Mouse (Mus musculus) kidney, postnatal 0 days (tissue): ENCODE data around the gene Iqgap1. TPM values are rescaled to one million over a fixed set of nuclear protein-coding genes. Genes with fewer than 3 reads are reported as not detected.

Experiments
- ATAC-seq: fragments of 200-750 bp; cut with Nextera tagmentation; replicated peaks from 2 replicates; pipeline ENCODE4 v1.8.0; 2017; ENCODE audit warnings: low read depth, moderate number of reproducible peaks, moderate TSS enrichment, moderate library complexity; ENCODE audit not compliant: low FRiP score
- DNase-seq: peaks from one replicate; pipeline ENCODE4 v3.0.0-alpha.2; 2016; ENCODE audit warnings: low spot score
- H3K27ac ChIP-seq: fragments of 300-500 bp; sonication (generic); 2 replicates; pipeline ENCODE4 v1.5.1; 2014; ENCODE audit warnings: mild to moderate bottlenecking
- H3K27me3 ChIP-seq: fragments of 300-500 bp; sonication (generic); 2 replicates; pipeline ENCODE4 v1.6.1; 2014; ENCODE audit warnings: low read length, mixed read lengths; ENCODE audit not compliant: insufficient read depth
- H3K36me3 ChIP-seq: fragments of 300-500 bp; sonication (generic); 2 replicates; pipeline ENCODE4 v1.6.1; 2014; ENCODE audit warnings: low read length, mixed read lengths; ENCODE audit not compliant: insufficient read depth
- H3K4me1 ChIP-seq: fragments of 300-500 bp; sonication (generic); replicated peaks from 2 replicates; pipeline ENCODE4 v1.6.1; 2014; ENCODE audit warnings: antibody characterized with exemption, low read length, mixed read lengths; ENCODE audit not compliant: insufficient read depth
- H3K4me2 ChIP-seq: fragments of 300-500 bp; sonication (generic); 2 replicates; pipeline ENCODE4 v1.6.1; 2014; ENCODE audit warnings: mild to moderate bottlenecking, low read length, moderate library complexity, mixed read lengths
- H3K4me3 ChIP-seq: fragments of 300-500 bp; sonication (generic); replicated peaks from 2 replicates; pipeline ENCODE4 v1.5.1; 2014; ENCODE audit warnings: low read depth, low read length
- H3K9ac ChIP-seq: fragments of 300-500 bp; sonication (generic); 2 replicates; pipeline ENCODE4 v1.6.1; 2014; ENCODE audit warnings: low read depth, low read length
- H3K9me3 ChIP-seq: fragments of 300-500 bp; sonication (generic); replicated peaks from 2 replicates; pipeline ENCODE4 v1.6.1; 2016; ENCODE audit warnings: low read length, inconsistent platforms, mixed read lengths
- CTCF ChIP-seq: IDR thresholded peaks from 2 replicates; pipeline ENCODE4 v1.5.1; 2016; ENCODE audit warnings: antibody characterized with exemption, low read depth, mild to moderate bottlenecking, moderate library complexity
- WGBS: fragments of 180-500 bp; shearing (Covaris S2); extraction: QIAGEN DNeasy Blood & Tissue Kit; methylation state at CpG from one replicate; pipeline ENCODE4 v1.1.7; 2014; 5-methylcytosine and 5-hydroxymethylcytosine counted together
- polyA plus RNA-seq: library from polyadenylated mRNA; unstranded; fragments of >200 nt; fragmentation: Nextera tagmentation; extraction: Ambion mirVana; gene quantifications from 2 replicates; pipeline ENCODE4 v1.2.1, GENCODE M21; 2015

Gene Iqgap1
- polyA plus RNA-seq, 1 experiment from 2014 or later: 77.0 TPM

DNA sequence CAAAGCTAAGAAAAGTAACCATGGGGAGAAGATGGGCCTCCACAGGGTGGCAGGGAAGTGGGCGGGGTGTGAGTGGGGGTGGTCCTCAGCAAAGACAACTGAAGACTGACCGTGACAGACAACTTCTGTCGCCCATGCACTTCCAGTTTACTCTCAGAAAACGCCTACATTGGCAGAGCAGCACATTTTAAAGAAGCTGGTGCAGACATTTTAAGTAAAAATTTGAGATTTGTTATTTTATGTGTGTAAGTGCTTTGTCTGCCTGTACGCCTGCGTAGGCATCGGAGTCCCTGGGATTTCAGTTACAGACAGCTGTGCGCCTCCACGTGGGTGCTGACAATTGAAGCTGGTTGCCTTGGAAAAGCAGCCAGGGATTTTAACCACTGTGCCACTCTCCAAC lies 104.7 kb downstream of the Iqgap1 start:
- peaks cover 78% of the 10 kb centered on the region for H3K36me3 ChIP-seq
- 51% methylated on average over 9 of the region's 9 CpGs for WGBS

DNA sequence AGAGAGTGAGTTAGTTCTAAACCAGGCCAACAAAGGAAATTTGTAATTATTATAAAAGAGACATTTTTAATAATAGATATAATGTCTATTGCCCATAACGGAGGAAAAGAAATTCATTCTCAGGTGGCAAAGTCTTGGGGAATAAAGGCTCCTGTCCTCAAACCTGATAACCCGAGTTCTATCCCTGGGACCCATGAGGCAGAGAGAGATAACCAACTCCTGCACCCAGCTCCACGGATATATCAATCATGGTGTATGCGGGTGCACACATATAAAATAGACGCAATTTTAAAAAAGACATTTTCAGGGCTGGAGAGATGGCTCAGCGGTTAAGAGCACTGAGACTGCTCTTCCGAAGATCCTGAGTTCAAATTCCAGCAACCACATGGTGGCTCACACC lies 106.2 kb downstream of the Iqgap1 start:
- TF ChIP-seq CTCF: no peak

More for the DNA sequence above, 104.7 kb downstream of the Iqgap1 start:
- Histone ChIP-seq H3K4me3 (no peak overlapping the region), H3K9ac (no peak overlapping the region), H3K27me3 (no peaks in the 10 kb centered on the region), H3K4me2 (no peak overlapping the region), H3K9me3 (no peaks in the 10 kb centered on the region), H3K4me1 (no peaks in the 10 kb centered on the region), H3K27ac (no peak overlapping the region)
- ATAC-seq (no peak), DNase-seq (no peak)
- TF ChIP-seq CTCF: no peak

DNA sequence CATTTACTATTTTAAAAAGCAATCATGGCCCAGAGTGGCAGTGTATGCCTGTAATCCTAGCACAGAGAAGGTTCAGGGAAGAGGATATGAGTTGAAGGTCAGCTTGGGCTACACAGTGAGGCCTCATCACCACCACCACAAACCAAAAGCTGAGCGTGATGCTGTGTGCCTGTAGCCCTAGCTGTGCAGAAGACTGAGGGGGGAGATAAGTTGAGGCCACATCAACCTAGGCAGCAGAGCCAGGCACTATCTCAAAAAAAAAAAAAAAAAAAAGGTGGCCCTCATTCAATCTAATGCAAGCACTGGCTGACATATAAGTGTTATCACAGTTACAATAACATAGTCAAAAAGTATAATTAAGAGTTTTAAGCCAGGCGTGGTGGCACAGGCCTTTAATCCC lies 106.7 kb downstream of the Iqgap1 start:
- H3K27me3 ChIP-seq: no peaks in the 10 kb centered on the region
- ATAC-seq: no peak
- TF ChIP-seq CTCF: no peak
- H3K36me3 ChIP-seq: peaks cover 70% of the 10 kb centered on the region
- no peak overlapping the region for H3K4me3 ChIP-seq
- WGBS: 92% methylated on average over 2 of the region's 2 CpGs
- H3K4me2 ChIP-seq: no peak overlapping the region
- H3K4me1 ChIP-seq: no peaks in the 10 kb centered on the region
- no peak overlapping the region for H3K27ac ChIP-seq
- no peaks in the 10 kb centered on the region for H3K9me3 ChIP-seq
- no peak for DNase-seq
- no peak overlapping the region for H3K9ac ChIP-seq

More for the DNA sequence above, 106.2 kb downstream of the Iqgap1 start:
- Histone ChIP-seq H3K9ac (no peak overlapping the region), H3K4me3 (no peak overlapping the region), H3K4me1 (no peaks in the 10 kb centered on the region), H3K27ac (no peak overlapping the region), H3K9me3 (no peaks in the 10 kb centered on the region), H3K36me3 (peaks cover 74% of the 10 kb centered on the region), H3K27me3 (no peaks in the 10 kb centered on the region), H3K4me2 (no peak overlapping the region)
- DNase-seq (no peak), ATAC-seq (no peak)
- WGBS: 95% methylated on average over 7 of the region's 7 CpGs

DNA sequence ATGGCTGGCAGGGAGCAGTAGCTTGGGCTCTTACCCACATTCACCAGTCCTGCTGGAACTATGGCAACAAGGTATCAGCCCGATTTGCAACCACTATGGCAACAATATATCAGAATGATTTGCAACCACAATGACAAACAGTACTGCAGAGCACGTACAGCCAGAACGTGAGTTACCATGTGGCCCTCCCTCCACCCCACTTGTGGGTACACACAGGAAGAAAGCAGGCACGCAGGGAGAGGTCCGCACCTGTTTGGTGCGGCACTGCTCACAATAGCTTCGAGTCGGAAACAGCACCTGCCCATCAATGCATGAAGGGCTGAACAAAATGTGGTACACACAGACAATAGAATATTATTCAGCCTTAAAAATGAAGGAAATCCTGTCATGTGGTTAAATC lies 107.3 kb downstream of the Iqgap1 start:
- 82% methylated on average over 8 of the region's 8 CpGs for WGBS
- no peak for ATAC-seq
- no peak for TF ChIP-seq CTCF

DNA sequence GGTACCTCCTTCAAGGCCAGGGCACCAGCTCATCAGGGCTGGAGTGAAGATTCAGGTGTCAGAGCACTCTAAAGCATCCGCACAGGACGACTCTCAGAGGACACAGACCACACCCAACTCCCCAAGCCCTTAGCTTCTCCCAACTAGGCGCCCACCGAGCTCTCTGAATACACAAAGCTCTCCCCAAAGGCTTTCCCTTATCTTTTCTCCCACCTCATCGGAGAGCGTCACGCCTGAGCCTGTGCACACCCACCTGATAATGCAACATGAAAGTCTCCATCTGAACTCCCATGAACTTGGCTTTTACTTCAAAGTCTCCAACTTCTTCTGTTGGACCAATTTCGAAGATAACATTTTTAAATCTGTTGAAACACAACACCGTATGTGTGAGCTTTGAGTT lies 109.0 kb downstream of the Iqgap1 start:
- no peak overlapping the region for H3K9ac ChIP-seq
- TF ChIP-seq CTCF: no peak
- H3K27ac ChIP-seq: no peak overlapping the region
- H3K27me3 ChIP-seq: no peaks in the 10 kb centered on the region
- no peak overlapping the region for H3K4me3 ChIP-seq
- H3K4me2 ChIP-seq: no peak overlapping the region
- ATAC-seq: no peak
- H3K9me3 ChIP-seq: no peaks in the 10 kb centered on the region
- H3K4me1 ChIP-seq: no peaks in the 10 kb centered on the region
- DNase-seq: no peak
- 86% methylated on average over 9 of the region's 9 CpGs for WGBS
- H3K36me3 ChIP-seq: peaks cover 52% of the 10 kb centered on the region

More for the DNA sequence above, 107.3 kb downstream of the Iqgap1 start:
- no peak overlapping the region for H3K4me3 ChIP-seq
- H3K4me2 ChIP-seq: no peak overlapping the region
- no peaks in the 10 kb centered on the region for H3K4me1 ChIP-seq
- H3K9ac ChIP-seq: no peak overlapping the region
- H3K36me3 ChIP-seq: peaks cover 64% of the 10 kb centered on the region
- H3K9me3 ChIP-seq: no peaks in the 10 kb centered on the region
- no peak overlapping the region for H3K27ac ChIP-seq
- no peak for DNase-seq
- no peaks in the 10 kb centered on the region for H3K27me3 ChIP-seq

- WGBS: 69% methylated on average over 7 of the region's 7 CpGs
- no peak; the same call in 1 of the 2 replicates for ATAC-seq
- peaks cover 39% of the 10 kb centered on the region for H3K36me3 ChIP-seq
Measured at GRCm38 (mm10) chr7:80715306-80715705, 110.5 kb downstream of the Iqgap1 start.

DNA sequence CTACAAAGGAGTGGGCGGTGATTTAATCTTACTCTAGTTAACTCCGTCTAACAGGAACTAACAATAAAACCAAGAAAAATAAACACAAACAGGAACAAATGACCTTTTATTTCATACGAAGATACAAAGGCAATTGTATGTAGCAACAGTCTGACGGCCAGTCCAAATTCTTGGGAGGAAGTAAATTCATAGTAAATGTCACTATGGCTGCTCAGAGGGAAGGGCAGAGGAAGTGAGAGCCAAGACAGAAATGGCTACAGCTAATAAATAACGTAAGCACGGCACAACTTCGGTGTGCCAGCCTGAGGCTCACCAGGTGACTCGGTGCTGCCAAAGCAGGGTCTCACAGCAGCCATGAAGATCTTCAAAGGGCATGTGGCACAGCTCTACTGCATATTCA lies 114.3 kb downstream of the Iqgap1 start:
- no peak overlapping the region for H3K27ac ChIP-seq
- peaks cover 14% of the 10 kb centered on the region for H3K36me3 ChIP-seq
- H3K9ac ChIP-seq: no peak overlapping the region
- no peaks in the 10 kb centered on the region for H3K27me3 ChIP-seq
- H3K4me2 ChIP-seq: no peak overlapping the region
- no peak for ATAC-seq
- no peak overlapping the region for H3K4me3 ChIP-seq
- H3K4me1 ChIP-seq: no peaks in the 10 kb centered on the region
- 39% methylated on average over 8 of the region's 8 CpGs for WGBS
- no peak for TF ChIP-seq CTCF
- peak; percentile 48 for DNase-seq
- H3K9me3 ChIP-seq: no peaks in the 10 kb centered on the region

More at GRCm38 (mm10) chr7:80715306-80715705, 110.5 kb downstream of the Iqgap1 start:
- no peak overlapping the region for H3K4me3 ChIP-seq
- H3K27me3 ChIP-seq: no peaks in the 10 kb centered on the region
- TF ChIP-seq CTCF: no peak
- no peak overlapping the region for H3K27ac ChIP-seq
- DNase-seq: no peak
- no peaks in the 10 kb centered on the region for H3K4me1 ChIP-seq
- H3K9me3 ChIP-seq: no peaks in the 10 kb centered on the region
- no peak overlapping the region for H3K9ac ChIP-seq
- H3K4me2 ChIP-seq: no peak overlapping the region
